Mouse (Mus musculus) CH12.LX (cell line): ENCODE results near the gene Agpat3. TPM values are rescaled to one million over a fixed set of nuclear protein-coding genes. Genes with fewer than 3 reads are reported as not detected.
A peak's percentile ranks its signal among the peaks of the same experiment; 100 is the strongest.

ENCODE experiments used
- DNase-seq: peaks from one replicate; pipeline ENCODE4 v3.0.0-alpha.2; 2013; ENCODE audit errors: extremely low read depth
- H3K27ac ChIP-seq: 2 replicates; pipeline ENCODE4 v1.5.1; 2012; ENCODE audit warnings: low read depth, mild to moderate bottlenecking, control low read depth, moderate library complexity; ENCODE audit not compliant: insufficient read depth
- H3K27me3 ChIP-seq: replicated peaks from 2 replicates; pipeline ENCODE3; 2012; ENCODE audit warnings: inconsistent platforms
- H3K36me3 ChIP-seq, 2 experiments: replicated peaks in 1 of 2; 2 replicates each; pipeline versions ENCODE3 to v1.6.1; 2012; ENCODE audit warnings: inconsistent platforms in 1 of 2, low read length in 1 of 2, mild to moderate bottlenecking in 1 of 2, mixed read lengths in 1 of 2, moderate library complexity in 1 of 2; ENCODE audit not compliant: control insufficient read depth in 1 of 2, insufficient read depth in 1 of 2
- H3K4me1 ChIP-seq, 2 experiments: 2 replicates each; pipeline ENCODE4 v1.6.1; 2012; ENCODE audit warnings: inconsistent platforms in 1 of 2, moderate library complexity in 1 of 2; ENCODE audit not compliant: insufficient read depth in 2 of 2, control insufficient read depth in 1 of 2
- H3K4me2 ChIP-seq: 2 replicates; pipeline ENCODE4 v1.6.1; 2012; ENCODE audit warnings: low read depth, mild to moderate bottlenecking, control low read depth; ENCODE audit not compliant: poor library complexity, insufficient read depth, severe bottlenecking
- H3K4me3 ChIP-seq, 3 experiments: fragments of 150-350 bp in 1 of 3; sonication (generic) in 1 of 3; replicated peaks in 1 of 3; 2 replicates each; pipeline versions ENCODE3 to v1.5.1; 2011 to 2012; ENCODE audit warnings: low read depth in 2 of 3, low read length in 2 of 3, mild to moderate bottlenecking in 2 of 3, moderate library complexity in 2 of 3, control low read depth in 1 of 3, improper control_type of control experiment in 1 of 3, inconsistent platforms in 1 of 3, mixed read lengths in 1 of 3; ENCODE audit not compliant: poor library complexity in 1 of 3
- H3K79me2 ChIP-seq: replicated peaks from 2 replicates; pipeline ENCODE4 v1.6.1; 2012; ENCODE audit warnings: mild to moderate bottlenecking, moderate library complexity; ENCODE audit not compliant: control insufficient read depth, poor library complexity, insufficient read depth, severe bottlenecking; ENCODE audit errors: extremely low read depth
- H3K9ac ChIP-seq: 2 replicates; pipeline ENCODE4 v1.6.1; 2012; ENCODE audit warnings: low read depth, mild to moderate bottlenecking, control low read depth, moderate library complexity; ENCODE audit not compliant: insufficient read depth
- H3K9me3 ChIP-seq: replicated peaks from 2 replicates; pipeline ENCODE3; 2012; ENCODE audit warnings: low read length, inconsistent platforms, mixed read lengths
- BHLHE40 ChIP-seq: IDR thresholded peaks from 2 replicates; pipeline ENCODE4 v1.6.1; 2011; ENCODE audit warnings: mild to moderate bottlenecking, low read depth, low read length, improper control_type of control experiment
- CHD1 ChIP-seq: IDR thresholded peaks from 2 replicates; pipeline ENCODE4 v1.6.1; 2012; ENCODE audit warnings: low read depth, low read length, improper control_type of control experiment, inconsistent platforms
- CHD2 ChIP-seq: IDR thresholded peaks from 2 replicates; pipeline ENCODE4 v1.6.1; 2011; ENCODE audit warnings: low read length, improper control_type of control experiment
- CTCF ChIP-seq, 2 experiments: IDR thresholded peaks in 1 of 2; conservative IDR thresholded peaks in 1 of 2; 2 replicates each; pipeline ENCODE4 v1.5.1; 2011 to 2012; ENCODE audit warnings: low read depth in 2 of 2, low read length in 2 of 2, improper control_type of control experiment in 1 of 2, inconsistent platforms in 1 of 2, mild to moderate bottlenecking in 1 of 2, moderate library complexity in 1 of 2
- ELF1 ChIP-seq: IDR thresholded peaks from 2 replicates; pipeline ENCODE4 v1.6.1; 2014; ENCODE audit warnings: low read depth, mild to moderate bottlenecking, inconsistent platforms, low read length, improper control_type of control experiment
- EP300 ChIP-seq: IDR thresholded peaks from 2 replicates; pipeline ENCODE4 v1.6.1; 2011; ENCODE audit warnings: low read length, improper control_type of control experiment
- ETS1 ChIP-seq: conservative IDR thresholded peaks from 2 replicates; pipeline ENCODE4 v1.6.1; 2012; ENCODE audit warnings: low read depth, mild to moderate bottlenecking, inconsistent platforms, low read length, improper control_type of control experiment, moderate library complexity
- HCFC1 ChIP-seq: IDR thresholded peaks from 2 replicates; pipeline ENCODE4 v1.6.1; 2012; ENCODE audit warnings: low read depth, mild to moderate bottlenecking, inconsistent platforms, low read length, improper control_type of control experiment
- JUND ChIP-seq: conservative IDR thresholded peaks from 2 replicates; pipeline ENCODE4 v1.6.1; 2011; ENCODE audit warnings: low read depth, low read length, improper control_type of control experiment
- MAX ChIP-seq: IDR thresholded peaks from 2 replicates; pipeline ENCODE4 v1.6.1; 2011; ENCODE audit warnings: low read length, improper control_type of control experiment
- MEF2A ChIP-seq: IDR thresholded peaks from 2 replicates; pipeline ENCODE4 v1.6.1; 2014; ENCODE audit warnings: low read depth, mild to moderate bottlenecking, inconsistent platforms, low read length, improper control_type of control experiment, borderline replicate concordance
- MXI1 ChIP-seq: IDR thresholded peaks from 2 replicates; pipeline ENCODE4 v1.6.1; 2011; ENCODE audit warnings: mild to moderate bottlenecking, low read depth, low read length, improper control_type of control experiment
- MYC ChIP-seq: IDR thresholded peaks from 2 replicates; pipeline ENCODE4 v1.6.1; 2011; ENCODE audit warnings: low read depth, mild to moderate bottlenecking, improper control_type of control experiment, low read length
- NRF1 ChIP-seq: IDR thresholded peaks from 2 replicates; pipeline ENCODE4 v1.6.1; 2014; ENCODE audit warnings: low read depth, mild to moderate bottlenecking, inconsistent platforms, low read length, improper control_type of control experiment, moderate library complexity
- PAX5 ChIP-seq: IDR thresholded peaks from 2 replicates; pipeline ENCODE4 v1.6.1; 2012; ENCODE audit warnings: low read length, inconsistent platforms, mixed read lengths
- RCOR1 ChIP-seq: conservative IDR thresholded peaks from 2 replicates; pipeline ENCODE4 v1.6.1; 2012; ENCODE audit warnings: low read depth, mild to moderate bottlenecking, inconsistent platforms, low read length, improper control_type of control experiment
- SMC3 ChIP-seq: IDR thresholded peaks from 2 replicates; pipeline ENCODE4 v1.6.1; 2011; ENCODE audit warnings: low read depth, low read length, improper control_type of control experiment
- TCF12 ChIP-seq: IDR thresholded peaks from 2 replicates; pipeline ENCODE4 v1.6.1; 2014; ENCODE audit warnings: low read depth, mild to moderate bottlenecking, inconsistent platforms, low read length, improper control_type of control experiment
- USF1 ChIP-seq: IDR thresholded peaks from 2 replicates; pipeline ENCODE4 v1.6.1; 2014; ENCODE audit warnings: low read depth, mild to moderate bottlenecking, inconsistent platforms, low read length, improper control_type of control experiment
- ZC3H11A ChIP-seq: IDR thresholded peaks from 2 replicates; pipeline ENCODE4 v1.6.1; 2012; ENCODE audit warnings: low read depth, mild to moderate bottlenecking, inconsistent platforms, low read length, improper control_type of control experiment
- ZKSCAN1 ChIP-seq: IDR thresholded peaks from 2 replicates; pipeline ENCODE4 v1.6.1; 2012; ENCODE audit warnings: low read depth, inconsistent platforms, low read length, improper control_type of control experiment, borderline replicate concordance
- ZMIZ1 ChIP-seq: IDR thresholded peaks from 2 replicates; pipeline ENCODE4 v1.6.1; 2012; ENCODE audit warnings: low read depth, mild to moderate bottlenecking, inconsistent platforms, low read length, improper control_type of control experiment
- dilution Hi-C: fragments of 300-500 bp; cut with MboI; formaldehyde crosslinking; loops from 2 replicates; pipeline ENCODE4 v1.14.3; 2020; ENCODE audit warnings: low sequenced_read_pairs; ENCODE audit not compliant: extremely low pct_unique_long_range_greater_than_20kb, extremely low pct_ligation_motif_present
- in situ Hi-C: fragments of 300-500 bp; cut with MboI; formaldehyde crosslinking; loops from 3 replicates; pipeline ENCODE4 v1.14.3; 2019; ENCODE audit warnings: low sequenced_read_pairs, low pct_ligation_motif_present, low pct_unique_long_range_greater_than_20kb, mixed read lengths
- polyA plus RNA-seq: library from polyadenylated mRNA; unstranded; fragments of >175 nt; gene quantifications from 2 replicates; pipeline ENCODE4 v1.2.1, GENCODE M21; 2012; ENCODE audit warnings: low read depth; ENCODE audit not compliant: insufficient read length
- total RNA-seq, 2 experiments: library from RNA; depleted of rRNA; stranded (reverse); fragments of 300-350 nt in 1 of 2; fragments of >200 nt in 1 of 2; gene quantifications; 2 replicates each; pipeline ENCODE4 v1.2.3; 2012 to 2014

Agpat3 gene
- total and polyA plus RNA-seq, 3 experiments, result 36.7 to 67.2 (median 63.1) TPM

- peaks cover 21% of the 10 kb centered on the region for H3K9me3 ChIP-seq
- peaks cover 29 to 47% of the 10 kb centered on the region in 2 experiments for H3K4me1 ChIP-seq
- peaks cover 2% of the 10 kb centered on the region for H3K27me3 ChIP-seq
- TF ChIP-seq JUND (no peak), NRF1 (no peak), USF1 (no peak), MAX (no peak), CTCF (conservative IDR thresholded peaks at IDR 0.05 in 1 of 2, IDR thresholded peaks at IDR 0.05 in 1 of 2; ENCODE audit: low read depth in 2 of 2, low read length in 2 of 2) (no peak), MYC (no peak), ETS1 (no peak), EP300 (no peak), ZMIZ1 (no peak), ZC3H11A (no peak), ZKSCAN1 (no peak), SMC3 (no peak), ELF1 (no peak), RCOR1 (no peak), BHLHE40 (no peak), MEF2A (no peak), CHD1 (no peak), MXI1 (no peak), TCF12 (no peak)
- H3K4me2 ChIP-seq, result no peak overlapping the region
- DNase-seq, result no peak
- in situ Hi-C loops, result no loop called here
- H3K4me3 ChIP-seq, result no peak overlapping the region
- dilution Hi-C loops, result no loop called here
- H3K9ac ChIP-seq, result no peak overlapping the region
- no peak overlapping the region for H3K27ac ChIP-seq
- no peaks in the 10 kb centered on the region for H3K36me3 ChIP-seq
- H3K79me2 ChIP-seq, result no peaks in the 10 kb centered on the region
Observed at GRCm38 (mm10) chr10:78259702-78260101, 92.6 kb downstream of the Agpat3 start.

- no peaks in the 10 kb centered on the region for H3K79me2 ChIP-seq
- TF ChIP-seq HCFC1 (peak; percentile 59), TCF12 (0 out of 2 replicates have a peak, but pooled peaks have one; percentile 22), CTCF (conservative IDR thresholded peaks at IDR 0.05 in 1 of 2, IDR thresholded peaks at IDR 0.05 in 1 of 2; ENCODE audit: low read depth in 2 of 2, low read length in 2 of 2) (no peak), PAX5 (no peak), CHD2 (peak; percentile 57), ELF1 (0 out of 2 replicates have a peak, but pooled peaks have one; percentile 15), MAX (peak; percentile 73), MXI1 (peak; percentile 48; the same call in 1 of the 2 replicates)
- H3K9me3 ChIP-seq, result peaks cover 21% of the 10 kb centered on the region
- DNase-seq, result peak; percentile 53
- H3K36me3 ChIP-seq, result no peaks in the 10 kb centered on the region
- peak overlapping the region; percentile 35; the same call in 1 of the 2 replicates for H3K27ac ChIP-seq
- H3K4me1 ChIP-seq, result peaks cover 29 to 44% of the 10 kb centered on the region in 2 experiments
- H3K9ac ChIP-seq, result peak overlapping the region; percentile 34; the same call in 1 of the 2 replicates
- peak overlapping the region; percentile 90 for H3K4me2 ChIP-seq
- H3K4me3 ChIP-seq, result no peak overlapping the region
- in situ Hi-C loops (no loop called here), dilution Hi-C loops (no loop called here)
- peaks cover 2% of the 10 kb centered on the region for H3K27me3 ChIP-seq
Observed at GRCm38 (mm10) chr10:78259230-78259629, 93.1 kb downstream of the Agpat3 start.
